Mouse (Mus musculus): ENCODE measurements at regions not wholly inside any gene's neighbourhood (a gene's known extent, or its start where the extent isn't known, plus 50 kb on each side); places are given as distances from the start of the nearest gene placed in this dataset.

DNA sequence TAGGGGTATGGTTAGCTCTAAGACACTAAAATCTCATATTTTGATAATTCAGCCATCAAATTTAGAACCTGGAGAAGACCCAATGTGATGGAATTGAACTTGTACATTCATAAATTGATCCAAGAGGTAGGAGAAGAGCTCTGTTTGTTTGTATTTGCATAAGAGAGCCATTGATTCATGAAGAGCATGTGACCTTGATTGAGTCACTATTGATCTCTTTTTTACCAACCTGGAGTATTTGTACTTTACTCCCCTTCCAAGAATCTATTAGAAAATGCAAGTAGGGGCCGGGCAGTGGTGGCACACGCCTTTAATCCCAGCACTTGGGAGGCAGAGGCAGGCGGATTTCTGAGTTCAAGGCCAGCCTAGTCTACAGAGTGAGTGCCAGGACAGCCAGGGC is 133.5 kb upstream of the Dph6 start:
- TF ChIP-seq CTCF (IDR thresholded peaks at IDR 0.05; ENCODE audit: borderline replicate concordance, extremely low read depth, insufficient read depth, insufficient read length) (no peak), POLR2A (IDR thresholded peaks at IDR 0.05; ENCODE audit: borderline replicate concordance, extremely low read depth, insufficient read depth, insufficient read length, poor library complexity, severe bottlenecking) (no peak)

Measured in brain, embryonic 14.5 days (tissue).